Mouse (Mus musculus): ENCODE results near the gene Mxi1.

The Mxi1 gene

DNA sequence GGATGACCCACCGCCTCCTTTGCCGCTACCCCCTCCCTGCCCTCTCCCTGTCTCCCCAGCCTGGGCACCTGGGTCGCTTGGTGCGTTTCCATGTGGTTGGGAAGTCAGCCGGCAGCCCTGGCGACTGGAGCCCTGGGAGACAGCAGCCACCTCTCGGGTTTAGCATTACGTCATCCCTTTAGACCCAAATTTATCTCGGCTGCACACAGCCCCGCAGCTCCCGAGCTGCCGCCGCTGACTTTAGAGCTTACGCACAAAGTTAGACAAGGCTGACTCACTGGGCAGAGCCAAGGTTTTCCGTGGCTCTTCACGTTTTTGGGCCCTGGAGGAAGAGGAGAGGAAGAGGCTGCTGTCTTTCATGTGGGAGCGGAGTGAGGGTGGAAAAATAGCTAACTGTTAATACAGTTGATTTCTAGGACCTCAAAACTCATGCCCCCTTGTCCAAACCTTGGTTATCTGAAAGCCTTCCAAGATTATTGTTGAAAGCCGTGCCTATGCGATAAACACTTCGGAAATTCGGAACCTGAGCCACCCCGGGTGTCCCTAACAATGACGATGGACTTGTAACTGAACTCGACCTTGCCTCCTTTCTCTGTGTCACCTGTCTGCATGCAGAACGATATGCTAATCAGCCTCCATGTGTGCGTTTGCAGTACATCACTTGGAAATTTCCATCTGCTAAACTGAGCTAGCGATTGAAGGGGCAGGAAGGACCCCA lies 15.4 kb downstream of the Mxi1 start:
- DNase-seq, result peak; percentile 98

DNA sequence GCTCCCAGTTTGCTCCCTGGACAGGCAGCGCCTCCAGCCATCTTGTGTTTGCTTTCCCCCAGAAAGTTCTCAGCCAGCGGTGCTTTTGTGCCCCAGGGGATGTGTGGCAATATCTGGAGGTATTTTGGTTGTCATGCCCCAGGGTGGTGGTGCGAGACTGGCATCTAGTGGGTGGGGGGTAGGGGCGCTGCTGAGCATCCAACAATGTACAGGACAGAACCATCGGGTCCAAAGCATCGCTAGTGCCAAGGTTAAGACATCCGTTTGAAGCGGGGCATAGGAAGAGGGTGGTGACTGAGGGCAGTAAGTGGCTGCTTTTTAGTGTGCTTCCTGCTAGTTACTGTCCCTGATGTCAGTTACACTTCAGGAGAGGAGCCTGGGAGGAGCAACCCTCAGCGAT lies 17.8 kb downstream of the Mxi1 start:
- peak; percentile 94 for DNase-seq

DNA sequence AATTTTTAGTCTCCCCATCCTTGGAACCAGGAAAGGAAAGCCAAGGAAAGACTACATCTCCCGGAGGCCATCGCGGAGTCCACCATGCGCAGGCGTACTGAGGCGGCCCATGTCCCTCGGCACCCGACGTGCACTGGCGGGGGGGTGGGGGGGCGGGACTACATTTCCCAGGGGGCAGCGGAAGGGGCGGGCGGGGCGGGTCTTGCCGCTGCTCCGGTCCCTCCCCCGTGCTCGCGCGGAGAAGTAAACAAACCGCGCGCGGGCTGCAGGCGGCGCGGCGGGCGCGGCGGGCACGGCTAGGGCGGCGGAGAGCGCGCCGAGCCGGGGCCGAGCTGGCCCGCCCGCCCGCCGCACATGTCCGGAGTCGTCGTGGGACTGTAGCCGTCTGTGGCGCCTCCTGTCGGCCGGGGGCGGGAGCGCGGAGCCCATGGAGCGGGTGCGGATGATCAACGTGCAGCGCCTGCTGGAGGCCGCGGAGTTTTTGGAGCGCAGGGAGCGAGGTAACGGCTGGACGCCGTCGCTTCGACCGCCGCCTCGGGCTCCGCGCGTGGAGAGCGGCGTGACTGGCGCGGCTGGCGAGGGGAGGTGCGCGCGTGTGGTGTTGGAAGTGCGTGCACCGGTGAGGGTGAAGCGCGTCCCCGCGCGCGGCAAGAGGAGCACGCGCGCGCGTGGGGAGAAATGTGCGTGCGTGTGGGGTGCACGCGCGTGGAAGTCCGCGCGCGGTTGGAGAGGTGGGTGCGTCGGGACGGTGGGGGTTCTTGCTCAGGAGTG lies 19.1 kb downstream of the Mxi1 start:
- peak; percentile 99 for DNase-seq

DNA sequence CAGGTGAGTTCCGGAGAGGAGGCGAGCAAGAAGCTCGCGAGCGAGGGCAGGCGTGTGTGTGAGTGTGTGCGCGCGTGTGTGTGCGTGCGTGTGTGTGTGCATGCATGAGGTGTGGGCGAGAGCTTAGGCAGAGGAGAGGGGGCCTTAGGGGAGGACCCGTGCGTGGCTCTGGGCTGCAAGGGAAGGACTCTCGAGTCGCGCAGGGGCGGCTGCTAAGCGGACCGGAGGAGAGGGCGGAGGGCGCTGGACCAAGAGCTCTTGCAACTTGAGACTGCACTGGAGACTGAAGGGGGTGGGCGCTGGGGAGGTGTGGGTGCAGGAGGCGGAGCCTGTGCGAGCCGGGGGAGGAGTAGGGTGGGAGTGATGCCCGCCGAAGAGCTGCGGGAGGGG lies 19.7 kb downstream of the Mxi1 start:
- DNase-seq, result peak; percentile 99

DNA sequence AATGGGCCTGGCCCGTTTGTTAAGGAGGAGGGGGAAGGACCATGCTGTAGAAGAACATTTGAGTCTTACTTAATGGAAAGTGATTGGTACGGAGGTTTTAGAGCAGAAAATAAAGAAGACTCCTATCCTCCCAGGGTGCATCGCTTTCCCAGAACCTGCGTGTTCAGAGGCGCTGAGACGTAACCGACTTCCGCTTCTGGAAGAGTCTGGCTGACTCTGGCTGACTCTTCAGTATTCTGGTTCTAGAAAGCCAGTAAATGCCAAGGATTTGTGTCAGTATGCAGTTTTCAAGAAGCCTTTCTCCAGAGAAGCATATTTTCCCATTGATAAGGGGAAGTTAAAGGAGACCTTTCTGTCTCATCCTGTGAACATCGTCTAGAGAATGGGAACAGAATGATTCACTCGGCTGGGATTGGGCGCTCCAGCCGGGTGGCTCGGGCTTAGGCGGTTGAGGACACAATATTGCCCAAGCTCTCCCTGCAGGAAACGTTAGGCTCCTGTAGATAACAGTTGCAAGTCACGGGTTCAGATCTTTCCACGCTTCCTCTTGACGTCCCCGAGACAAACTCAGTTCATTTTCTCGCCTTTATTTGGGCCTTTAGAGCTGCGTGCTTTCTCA lies 21.7 kb downstream of the Mxi1 start:
- no peak for DNase-seq

DNA sequence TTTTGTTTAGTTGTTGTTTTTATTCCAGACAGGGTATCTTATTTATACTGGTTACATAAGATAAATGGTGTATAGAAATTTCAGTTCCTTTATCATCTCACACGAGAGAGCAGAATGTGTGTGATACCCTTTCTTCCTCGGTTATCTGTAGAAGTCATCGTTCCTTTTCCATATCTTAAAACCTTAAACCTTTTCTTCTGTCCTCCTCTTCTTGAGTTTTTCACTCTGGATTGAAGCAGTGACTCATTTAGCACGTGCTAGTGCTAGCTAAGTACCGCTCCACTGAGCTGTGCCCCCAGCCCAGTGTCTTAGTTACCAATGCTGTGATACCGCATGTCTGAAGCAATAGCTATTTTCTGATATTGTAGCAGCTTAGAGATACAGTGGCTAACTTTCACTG lies 23.4 kb downstream of the Mxi1 start:
- DNase-seq, result no peak

DNA sequence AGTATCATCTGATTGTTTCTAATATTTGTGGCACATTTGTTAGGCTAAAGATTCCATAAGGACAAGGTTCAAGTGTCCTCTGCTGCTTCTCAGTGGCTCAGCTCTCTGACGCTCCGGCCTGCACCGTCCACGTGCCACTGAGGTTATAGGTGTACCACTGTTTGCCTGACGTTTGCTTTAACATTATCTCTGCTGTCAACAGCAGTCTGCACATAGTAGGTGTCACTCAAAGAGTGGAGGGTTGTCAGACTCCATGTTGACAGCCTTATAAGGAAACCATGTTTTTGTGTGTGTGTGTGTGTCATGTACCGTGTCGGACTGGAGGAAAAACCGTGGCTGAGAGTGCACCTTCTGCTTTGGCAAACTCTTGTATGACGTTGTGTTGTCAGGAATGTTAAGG lies 24.9 kb downstream of the Mxi1 start:
- DNase-seq, result no peak

DNA sequence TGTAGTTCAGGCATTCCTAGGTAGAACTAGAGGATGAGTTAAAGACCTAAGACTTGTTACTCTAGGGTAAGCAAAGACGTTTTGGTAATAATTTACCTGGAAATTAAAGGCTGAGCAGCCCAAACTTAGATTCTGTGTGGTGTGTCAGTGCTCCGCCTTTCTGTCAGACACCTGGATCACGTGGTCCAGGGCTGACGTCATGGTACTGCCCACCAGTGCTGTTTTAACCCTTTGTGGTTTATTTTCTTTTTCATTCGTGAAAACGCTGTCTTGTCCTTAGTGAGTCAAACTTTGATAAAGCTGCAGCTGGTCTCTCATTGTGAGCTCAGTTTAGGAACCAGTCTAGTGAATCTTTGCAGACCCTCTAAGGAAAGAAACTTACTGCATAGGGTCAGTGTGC lies 30.1 kb downstream of the Mxi1 start:
- DNase-seq, result no peak

DNA sequence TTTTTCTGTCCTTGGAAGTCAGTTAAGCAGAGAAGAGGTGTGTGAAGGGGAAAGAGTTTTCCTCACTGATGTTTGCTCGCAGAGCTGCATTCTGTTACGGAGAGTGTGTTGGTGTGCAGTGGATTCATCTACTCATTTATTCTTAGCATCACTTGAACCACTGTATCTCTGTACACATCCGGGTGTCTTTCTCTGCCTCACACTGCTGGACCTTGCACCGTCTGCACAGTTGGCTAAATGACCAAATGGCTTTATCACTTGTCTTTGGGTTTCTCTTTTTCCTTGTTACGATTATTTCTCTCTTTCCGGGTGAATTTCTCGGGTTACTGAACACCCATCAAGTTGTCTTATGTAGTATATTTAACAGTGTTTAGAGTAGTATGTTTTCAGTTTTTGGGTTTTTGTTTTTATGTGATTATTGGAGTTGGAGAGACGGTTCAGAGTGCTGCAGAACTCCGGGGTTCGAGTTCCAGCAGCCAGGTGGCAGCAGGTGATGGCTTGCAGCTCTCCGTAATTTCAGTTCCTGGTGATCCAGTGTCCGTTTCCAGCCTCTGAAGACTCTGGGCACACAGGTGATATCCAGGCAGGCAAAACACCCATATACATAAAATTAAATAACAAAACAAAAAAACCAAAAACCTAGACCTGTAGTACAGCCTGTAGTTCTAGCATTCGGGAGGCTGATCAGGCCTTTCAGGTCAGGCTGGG lies 33.0 kb downstream of the Mxi1 start:
- no peak for DNase-seq

DNA sequence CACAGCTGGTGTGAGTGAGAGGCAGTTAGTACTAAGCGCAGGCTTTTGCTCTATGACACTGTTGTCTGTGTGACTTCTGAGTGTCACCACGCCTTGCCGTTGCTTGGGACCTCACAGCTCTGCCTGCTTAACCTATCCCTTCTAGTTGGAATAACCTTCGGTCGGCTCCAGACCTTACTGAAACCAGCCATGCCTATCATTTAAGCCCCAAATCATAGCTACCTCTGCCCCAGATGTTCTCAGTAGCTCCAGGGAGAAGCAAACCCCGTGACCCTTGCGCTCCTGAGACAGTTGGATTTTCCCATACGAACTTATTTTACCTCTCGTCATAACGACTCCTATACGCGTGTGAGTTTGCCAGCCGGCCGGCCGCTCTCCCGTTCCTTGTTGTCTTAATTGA lies 33.7 kb downstream of the Mxi1 start:
- DNase-seq, result peak; percentile 85

DNA sequence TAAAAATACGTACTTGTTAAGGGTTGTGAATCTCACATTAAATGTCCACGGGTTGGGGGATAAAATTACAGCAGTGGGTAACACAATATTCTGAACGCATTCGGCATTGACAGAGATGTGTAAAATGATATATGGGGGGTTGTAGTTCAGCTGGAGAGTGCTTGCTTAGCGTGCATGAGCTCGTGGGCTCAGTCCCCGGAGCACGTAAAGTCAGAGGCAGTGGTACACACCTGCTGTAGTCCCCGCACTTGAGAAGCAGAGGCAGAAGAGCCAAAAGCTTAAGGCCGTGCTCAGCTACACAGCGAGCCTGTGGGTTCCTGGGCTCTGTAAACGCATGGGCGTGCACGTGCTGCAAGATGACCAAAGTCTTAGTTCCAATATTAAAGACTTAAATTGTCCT lies 35.4 kb downstream of the Mxi1 start:
- no peak for DNase-seq

DNA sequence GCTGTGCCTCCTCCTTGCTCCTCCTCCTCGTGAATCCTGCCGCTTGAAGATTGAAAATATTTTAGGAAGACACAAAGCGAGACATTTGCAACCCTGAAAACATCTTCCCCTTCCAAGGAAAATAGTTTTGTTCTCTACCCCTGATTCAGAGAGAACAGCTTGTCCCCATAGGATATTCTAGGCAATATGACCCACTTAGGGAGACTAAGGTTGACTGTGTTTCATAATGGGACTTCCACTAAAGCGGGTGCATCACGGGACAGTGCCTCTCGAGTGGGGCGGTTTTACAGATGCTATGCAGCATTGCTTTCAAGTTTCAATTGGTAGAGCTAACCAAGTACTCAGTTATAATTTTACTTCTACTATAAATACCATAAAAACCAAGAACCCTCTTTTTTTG lies 43.5 kb downstream of the Mxi1 start:
- DNase-seq, result peak; percentile 87

DNA sequence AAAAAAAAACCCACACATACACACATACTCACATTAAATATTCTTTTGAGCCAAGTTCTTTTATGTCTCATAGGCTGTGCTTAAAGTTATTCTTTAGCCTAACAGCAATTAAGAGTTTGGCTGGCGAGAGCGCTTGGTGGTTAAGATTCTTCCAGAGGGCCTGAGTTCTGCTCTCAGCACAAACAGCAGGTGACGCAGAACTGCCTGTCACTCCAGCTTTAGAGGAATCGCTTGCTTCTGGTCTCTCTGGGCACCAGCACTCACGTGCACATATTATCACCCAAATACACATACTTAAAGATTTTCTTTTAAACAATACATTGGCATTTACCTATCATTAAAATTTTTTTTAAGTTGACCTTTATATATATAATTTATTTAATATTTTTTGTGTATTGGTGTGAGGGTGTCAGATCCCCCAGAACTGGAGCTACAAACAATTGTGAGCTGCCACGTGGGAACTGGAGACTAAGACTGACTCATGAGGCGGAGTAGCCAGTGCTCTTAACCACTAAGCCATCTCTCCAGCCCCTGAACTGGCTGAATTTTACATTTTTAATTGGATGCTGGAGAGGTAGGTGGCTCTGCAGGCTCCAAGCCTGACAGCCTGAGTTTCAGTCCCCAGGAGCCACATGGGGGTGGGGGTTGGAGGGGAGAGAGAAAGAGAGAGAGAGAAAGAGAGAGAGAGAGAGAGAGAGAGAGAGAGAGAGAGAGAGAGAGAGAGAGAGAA lies 44.1 kb downstream of the Mxi1 start:
- DNase-seq, result no peak

DNA sequence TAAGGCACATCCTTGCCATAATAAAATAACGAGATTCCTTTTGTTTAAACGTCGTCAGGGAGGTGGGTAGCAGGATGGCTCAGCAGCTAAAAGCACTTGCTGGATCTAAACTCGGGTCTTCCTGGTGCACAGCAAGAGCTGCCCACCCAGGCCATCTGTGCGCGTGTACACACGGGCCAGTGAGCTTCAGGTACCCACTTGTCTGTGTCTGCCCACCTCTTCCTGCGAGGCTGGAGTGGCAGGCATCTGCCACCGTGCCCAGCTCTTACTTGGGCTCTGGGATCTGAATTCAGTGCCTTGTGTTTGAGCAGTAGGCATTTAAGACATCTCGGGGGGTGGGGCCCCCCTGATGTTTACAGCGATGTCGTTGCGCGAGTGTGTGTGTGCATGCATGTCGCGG lies 44.7 kb downstream of the Mxi1 start:
- peak; percentile 90 for DNase-seq

DNA sequence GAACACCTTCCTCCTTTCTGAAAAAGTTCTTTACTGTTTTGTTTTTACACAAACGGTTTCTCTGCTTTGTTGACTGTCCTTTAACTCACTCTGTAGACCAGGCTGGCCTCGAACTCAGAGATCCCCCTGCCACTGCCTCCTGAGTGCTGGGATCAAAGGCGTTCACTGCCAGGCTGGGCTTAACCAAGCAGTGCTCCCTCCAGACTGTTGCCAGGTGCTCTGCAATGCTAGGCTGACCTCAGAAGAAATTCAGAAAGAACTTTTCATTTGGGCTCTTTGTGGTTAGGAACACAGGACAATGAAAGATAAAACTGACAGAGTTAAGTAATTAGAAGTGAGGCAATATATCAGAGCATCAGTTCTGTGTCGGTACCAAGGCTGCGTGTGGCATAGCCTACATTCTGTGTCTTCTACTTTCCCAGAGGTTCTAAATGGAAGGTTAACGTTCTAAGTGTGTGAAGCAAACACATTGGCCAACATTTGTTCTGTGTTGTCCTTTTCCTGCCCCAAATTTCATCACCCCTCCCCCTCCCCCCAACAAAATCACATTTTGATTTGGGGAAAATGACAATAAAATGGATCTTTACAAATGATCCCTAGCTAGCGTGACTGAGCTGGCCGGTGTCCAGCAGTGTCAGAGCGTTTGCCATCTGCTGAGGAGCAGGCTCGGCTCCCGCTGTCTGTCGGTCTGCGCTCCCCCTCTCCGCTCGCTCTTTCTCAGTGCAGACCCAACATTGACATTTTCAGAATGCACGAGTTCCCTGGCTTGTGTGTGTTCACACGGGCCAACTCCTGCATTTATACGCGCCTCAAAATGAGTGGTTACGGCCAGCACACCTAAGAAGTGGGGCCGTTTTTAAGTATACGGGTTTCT lies 49.1 kb downstream of the Mxi1 start:
- DNase-seq, result peak; percentile 92

DNA sequence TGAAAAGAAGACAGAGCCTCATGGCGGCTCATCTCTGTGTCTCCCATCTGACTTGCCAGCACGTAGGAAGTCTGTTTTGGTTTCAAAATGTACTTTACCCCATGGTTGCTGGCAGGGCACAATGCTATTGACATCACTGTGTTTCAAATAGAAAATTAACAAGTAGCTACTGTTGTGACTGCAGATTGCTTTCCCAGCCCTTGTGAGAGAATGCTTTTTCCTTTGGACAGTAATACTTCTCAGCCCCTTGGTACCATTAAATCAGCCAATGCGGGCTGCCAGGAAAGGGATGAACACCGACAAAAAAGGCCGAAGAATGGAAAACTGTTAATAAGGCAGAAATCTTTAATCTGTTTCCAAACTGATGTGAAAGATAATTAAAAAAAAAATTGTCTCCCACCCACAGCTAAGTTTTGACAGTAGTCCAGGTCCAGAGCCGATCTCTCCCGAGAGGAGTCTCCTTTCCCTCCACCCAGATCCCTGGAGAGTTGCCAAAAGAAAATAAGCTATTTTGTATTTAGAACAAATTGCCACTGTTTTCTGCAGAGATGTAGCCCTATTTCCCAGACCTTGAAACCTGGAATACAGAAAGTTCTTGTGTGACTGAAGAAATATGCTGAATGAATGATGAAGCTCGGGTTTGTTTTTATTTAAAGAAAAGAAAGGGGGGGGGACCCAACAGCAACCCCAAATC lies 50.1 kb downstream of the Mxi1 start:
- peak; percentile 91 for DNase-seq

DNA sequence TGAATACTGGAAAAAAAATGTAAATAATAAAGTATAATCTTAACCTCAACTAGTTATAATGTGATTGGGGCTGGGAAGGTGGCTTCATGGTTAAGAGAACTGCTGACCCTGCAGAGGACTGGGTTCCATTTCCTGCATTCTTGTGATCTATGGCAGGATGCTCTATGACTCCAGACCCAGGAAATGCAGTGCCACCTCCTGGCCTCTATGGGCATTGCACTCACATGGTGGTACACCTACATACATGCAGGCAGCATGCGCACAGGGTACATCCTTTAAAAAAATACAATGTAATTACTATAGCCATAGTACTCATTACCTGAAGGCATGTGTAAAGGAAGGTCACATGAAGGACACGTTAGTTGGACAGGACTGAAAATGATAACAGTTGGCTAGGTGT lies 52.6 kb downstream of the Mxi1 start:
- peak; percentile 92 for DNase-seq

DNA sequence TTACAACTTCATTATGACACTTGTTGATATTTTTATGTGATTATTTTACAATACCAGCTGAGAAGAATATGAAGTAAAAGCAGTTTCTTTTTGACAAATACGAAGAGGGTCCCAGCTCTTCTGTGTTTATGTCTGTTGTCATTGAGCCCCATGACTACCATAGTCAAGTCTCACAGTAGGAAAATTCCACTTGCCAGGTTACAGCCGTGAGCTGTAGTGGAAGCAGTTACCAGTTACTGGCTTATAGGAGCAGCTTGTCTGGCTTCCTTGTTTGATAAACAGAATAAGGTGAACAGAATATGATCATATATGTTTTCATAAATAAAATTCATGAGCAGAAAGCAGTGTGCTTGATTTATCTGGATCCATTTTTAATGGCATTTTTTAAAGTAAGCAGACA lies 54.2 kb downstream of the Mxi1 start:
- DNase-seq, result peak; percentile 81

DNA sequence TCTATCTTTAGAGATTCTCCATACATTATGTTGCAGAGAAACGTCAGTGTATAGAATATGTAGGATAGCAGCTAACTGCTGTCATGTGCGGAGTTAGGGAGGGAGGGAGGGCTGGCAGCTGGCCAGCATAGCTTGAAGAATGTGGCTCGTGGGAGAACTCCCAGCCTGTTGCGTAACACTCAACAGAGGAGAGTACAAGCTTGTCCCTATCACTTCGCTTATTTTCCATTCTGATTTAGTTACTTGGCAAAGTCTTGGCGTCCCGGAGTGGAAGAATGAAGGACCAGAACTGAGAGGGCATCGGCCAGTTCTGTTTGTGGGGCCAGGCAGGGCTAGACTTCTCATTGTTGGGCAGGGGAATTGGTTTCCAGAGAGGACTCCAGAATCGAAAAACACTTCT lies 54.6 kb downstream of the Mxi1 start:
- peak; percentile 97 for DNase-seq

DNA sequence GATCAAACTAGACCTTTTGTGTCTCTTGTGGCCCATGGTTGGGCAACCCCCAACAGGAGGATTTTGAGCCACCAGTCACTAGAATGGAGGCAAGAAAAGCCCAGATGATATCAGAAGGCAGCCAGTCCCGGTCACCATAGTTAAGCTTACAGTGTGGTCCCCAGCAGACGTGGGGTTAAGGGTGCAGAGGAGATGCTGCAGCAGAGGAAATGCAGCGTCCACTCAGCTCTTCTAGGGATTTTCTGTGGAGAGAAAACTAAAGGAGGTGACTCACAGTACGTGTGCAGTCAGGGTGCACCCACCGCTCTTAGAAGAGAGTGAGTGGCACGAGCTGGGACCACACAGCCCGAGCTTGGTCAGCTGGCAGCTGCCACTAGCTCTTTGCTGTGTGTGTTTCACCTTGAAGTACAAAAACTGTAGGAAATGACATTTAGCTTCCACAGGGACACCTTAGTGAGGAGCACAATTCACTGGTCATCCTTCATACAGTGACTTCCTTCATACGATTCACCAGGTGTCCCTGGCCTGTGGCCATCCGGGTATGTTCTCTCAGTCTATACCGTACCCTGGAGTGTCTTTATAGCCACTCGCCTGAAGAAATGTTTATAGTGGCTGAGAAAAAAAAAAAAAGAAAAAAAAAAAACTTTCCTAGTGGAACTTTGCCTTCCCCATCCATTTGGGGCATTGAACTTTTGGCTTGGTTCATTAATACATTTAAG lies 55.9 kb downstream of the Mxi1 start:
- DNase-seq, result peak; percentile 90
